Mouse (Mus musculus) mouse trophoblast stem cell (cell line): ENCODE measurements at regions not wholly inside any gene's neighbourhood (a gene's known extent, or its start where the extent isn't known, plus 50 kb on each side); places are given as distances from the start of the nearest gene placed in this dataset.

ENCODE experiments used
- in situ Hi-C, 2 experiments: fragments of 300-500 bp; cut with MseI, MboI; formaldehyde crosslinking; loops; 2 replicates in 1 of 2; 3 replicates in 1 of 2; pipeline ENCODE4 v1.15.1; 2025

- in situ Hi-C loops, result loop anchor here in 1 of 2 experiments (25.0 kb wide), 1 partner anchor 739 kb away; the partner anchor contains the start of gene Tfap2b
Measured at GRCm38 (mm10) chr1:19951680-19952248, 666.1 kb downstream of the Pkhd1 start.

GRCm38 (mm10) chr1:19973364-19973763, 644.5 kb downstream of the Pkhd1 start:
- in situ Hi-C loops, result loop anchor here in 1 of 2 experiments (25.0 kb wide), 1 partner anchor 761 kb away; the partner anchor contains the start of gene Tfap2b

GRCm38 (mm10) chr1:19973981-19974380, 643.9 kb downstream of the Pkhd1 start:
- in situ Hi-C loops, result loop anchor here in 1 of 2 experiments (25.0 kb wide), 1 partner anchor 762 kb away; the partner anchor contains the start of gene Tfap2b

GRCm38 (mm10) chr1:19975436-19975835, 642.4 kb downstream of the Pkhd1 start:
- in situ Hi-C loops, result no loop called here

GRCm38 (mm10) chr1:19981189-19981588, 636.7 kb downstream of the Pkhd1 start:
- in situ Hi-C loops, result no loop called here

GRCm38 (mm10) chr1:19982791-19983190, 635.1 kb downstream of the Pkhd1 start:
- in situ Hi-C loops, result no loop called here

- in situ Hi-C loops, result no loop called here
Measured at GRCm38 (mm10) chr1:19983504-19983903, 634.4 kb downstream of the Pkhd1 start.

- in situ Hi-C loops, result no loop called here
Measured at GRCm38 (mm10) chr1:19989921-19990320, 627.9 kb downstream of the Pkhd1 start.
